Mouse (Mus musculus) intestine, postnatal 0 days (tissue): Measurements from ENCODE around the gene Abcg4. TPM values are rescaled to one million over a fixed set of nuclear protein-coding genes. Genes with fewer than 3 reads are reported as not detected.
"Not testable (repeated sequence)": the region's sequence is repeated elsewhere in the genome, so short reads cannot be mapped to it uniquely, and the experiment has no call there.

Experiments
- ATAC-seq: fragments of 200-750 bp; cut with Nextera tagmentation; 2 replicates; pipeline ENCODE4 v1.8.0; 2017; ENCODE audit warnings: mild to moderate bottlenecking, moderate TSS enrichment, moderate library complexity
- H3K27ac ChIP-seq: fragments of 300-500 bp; sonication (generic); 2 replicates; pipeline ENCODE4 v1.5.1; 2014; ENCODE audit warnings: mild to moderate bottlenecking, low read depth, low read length, moderate library complexity
- H3K27me3 ChIP-seq: fragments of 300-500 bp; sonication (generic); replicated peaks from 2 replicates; pipeline ENCODE4 v1.6.1; 2014; ENCODE audit warnings: low read length, mixed read lengths; ENCODE audit not compliant: control insufficient read depth, insufficient read depth
- H3K36me3 ChIP-seq: fragments of 300-500 bp; sonication (generic); 2 replicates; pipeline ENCODE4 v1.6.1; 2014; ENCODE audit warnings: mild to moderate bottlenecking, moderate library complexity; ENCODE audit not compliant: control insufficient read depth, insufficient read depth
- H3K4me1 ChIP-seq: fragments of 300-500 bp; sonication (generic); replicated peaks from 2 replicates; pipeline ENCODE4 v1.6.1; 2014; ENCODE audit warnings: antibody characterized with exemption, low read length, mixed read lengths; ENCODE audit not compliant: control insufficient read depth, insufficient read depth
- H3K4me2 ChIP-seq: fragments of 300-500 bp; sonication (generic); replicated peaks from 2 replicates; pipeline ENCODE4 v1.6.1; 2014; ENCODE audit warnings: low read depth, mild to moderate bottlenecking, moderate library complexity
- H3K4me3 ChIP-seq: fragments of 300-500 bp; sonication (generic); 2 replicates; pipeline ENCODE4 v1.5.1; 2014; ENCODE audit warnings: low read depth, low read length
- H3K9ac ChIP-seq: fragments of 300-500 bp; sonication (generic); 2 replicates; pipeline ENCODE4 v1.6.1; 2014; ENCODE audit warnings: mild to moderate bottlenecking, low read depth, low read length
- H3K9me3 ChIP-seq: fragments of 300-500 bp; sonication (generic); 2 replicates; pipeline ENCODE4 v1.6.1; 2016; ENCODE audit warnings: mixed run types; ENCODE audit not compliant: control insufficient read depth
- CTCF ChIP-seq: sonication (generic); IDR thresholded peaks from 2 replicates; pipeline ENCODE4 v1.5.1; 2016; ENCODE audit warnings: low read depth, mild to moderate bottlenecking, control low read depth, antibody characterized with exemption, moderate library complexity
- WGBS: fragments of 180-500 bp; shearing (Covaris S2); extraction: QIAGEN DNeasy Blood & Tissue Kit; methylation state at CpG from one replicate; pipeline ENCODE4 v1.1.7; 2014; 5-methylcytosine and 5-hydroxymethylcytosine counted together
- polyA plus RNA-seq: library from polyadenylated mRNA; unstranded; fragments of >200 nt; fragmentation: Nextera tagmentation; extraction: Ambion mirVana; gene quantifications from 2 replicates; pipeline ENCODE4 v1.2.1, GENCODE M21; 2015

Abcg4 gene
- polyA plus RNA-seq, 1 experiment from 2014 or later, result 1.1 TPM

DNA sequence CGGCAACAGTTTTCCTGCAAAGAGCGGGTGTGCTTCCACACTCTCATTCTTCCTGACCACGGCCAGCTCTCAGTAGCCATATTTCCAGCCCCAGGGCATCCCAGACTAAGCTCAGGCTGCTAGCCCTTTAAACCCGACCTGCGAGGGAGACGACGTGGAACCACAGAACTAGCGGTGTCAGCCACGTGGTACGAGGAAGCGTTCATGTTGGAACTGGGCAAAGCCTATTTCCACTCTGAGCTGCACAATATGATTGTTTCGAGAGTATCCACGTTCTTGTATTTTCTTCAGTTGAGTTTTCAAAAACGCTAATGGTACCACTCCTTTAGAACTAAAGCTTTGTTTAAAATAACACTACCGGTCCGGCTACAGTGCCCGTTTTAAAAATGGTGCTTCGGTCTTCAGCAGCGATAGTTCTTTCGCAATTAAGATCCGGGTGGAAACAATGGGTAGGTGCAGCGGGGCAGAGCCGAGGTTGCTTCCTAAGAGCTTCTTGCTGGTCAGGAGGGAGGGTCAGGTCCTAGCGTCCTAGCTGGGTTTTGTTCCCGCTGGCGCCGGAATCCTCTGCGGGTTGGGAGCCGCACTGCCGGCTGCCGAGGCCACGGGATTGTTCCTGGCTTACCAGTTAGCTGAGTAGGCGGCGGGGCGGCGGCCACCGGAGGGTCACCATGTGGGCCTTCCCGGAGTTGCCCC lies 38.1 kb upstream of the Abcg4 start:
- Histone ChIP-seq H3K9me3 (no peaks in the 10 kb centered on the region), H3K4me3 (peak overlapping the region; percentile 82), H3K36me3 (peaks cover 11% of the 10 kb centered on the region; the same call in 1 of the 2 replicates), H3K9ac (peak overlapping the region; percentile 87), H3K27ac (peak overlapping the region; percentile 91), H3K4me2 (peak overlapping the region; percentile 76), H3K27me3 (no peaks in the 10 kb centered on the region), H3K4me1 (no peaks in the 10 kb centered on the region; the same call in 1 of the 2 replicates)
- WGBS, result under 1% methylated on average over 38 of the region's 38 CpGs
- TF ChIP-seq CTCF, result peak; percentile 1; the same call in 1 of the 2 replicates
- ATAC-seq, result peak; percentile 89

DNA sequence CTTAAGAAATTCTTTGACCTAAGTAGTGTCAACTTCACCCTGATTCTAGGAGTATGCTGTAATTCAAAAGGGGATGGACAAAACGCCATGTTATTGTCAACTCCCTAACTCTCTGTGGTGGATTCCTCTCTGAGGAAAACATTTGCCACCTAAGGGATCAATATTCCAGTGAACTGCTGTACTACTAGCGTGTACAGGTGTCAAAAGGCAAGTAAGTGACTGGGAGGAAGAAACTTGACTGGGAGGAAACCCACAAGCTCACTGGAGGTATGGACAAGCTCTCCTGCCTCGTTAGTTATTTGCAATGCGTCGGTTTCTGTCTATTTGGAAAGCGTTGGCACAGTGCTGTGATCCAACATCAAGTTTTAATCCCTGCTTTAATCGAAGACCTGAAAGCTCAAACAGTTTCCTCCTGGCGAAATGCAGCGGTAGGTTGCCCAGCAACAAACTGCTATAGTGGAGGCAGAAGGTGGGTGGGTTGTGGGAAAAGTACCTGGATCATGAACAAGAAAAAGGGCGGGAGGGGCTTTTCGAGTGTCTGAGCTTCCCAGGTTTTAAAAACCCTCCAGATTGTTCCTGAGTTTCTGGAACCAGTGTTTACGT lies 37.5 kb upstream of the Abcg4 start, which contains the start of gene Dpagt1:
TSS of gene Dpagt1 (plus strand) at position 252 of the 603 bp plus-strand sequence.
- Histone ChIP-seq H3K9ac (peak within 1 kb of the TSS; percentile 87), H3K4me2 (peak within 1 kb of the TSS; percentile 76), H3K9me3 (no peaks in the 10 kb centered on the region), H3K27me3 (no peaks in the 10 kb centered on the region), H3K4me3 (peak within 1 kb of the TSS; percentile 82), H3K4me1 (no peaks in the 10 kb centered on the region; the same call in none of the 2 replicates), H3K27ac (peak within 1 kb of the TSS; percentile 91), H3K36me3 (peaks cover 6% of the 10 kb centered on the region; the same call in 1 of the 2 replicates)
- no peak for TF ChIP-seq CTCF
- 1% methylated on average over 12 of the region's 12 CpGs for WGBS
- 0 out of 2 replicates have a peak, but pooled peaks have one; percentile 15 for ATAC-seq

DNA sequence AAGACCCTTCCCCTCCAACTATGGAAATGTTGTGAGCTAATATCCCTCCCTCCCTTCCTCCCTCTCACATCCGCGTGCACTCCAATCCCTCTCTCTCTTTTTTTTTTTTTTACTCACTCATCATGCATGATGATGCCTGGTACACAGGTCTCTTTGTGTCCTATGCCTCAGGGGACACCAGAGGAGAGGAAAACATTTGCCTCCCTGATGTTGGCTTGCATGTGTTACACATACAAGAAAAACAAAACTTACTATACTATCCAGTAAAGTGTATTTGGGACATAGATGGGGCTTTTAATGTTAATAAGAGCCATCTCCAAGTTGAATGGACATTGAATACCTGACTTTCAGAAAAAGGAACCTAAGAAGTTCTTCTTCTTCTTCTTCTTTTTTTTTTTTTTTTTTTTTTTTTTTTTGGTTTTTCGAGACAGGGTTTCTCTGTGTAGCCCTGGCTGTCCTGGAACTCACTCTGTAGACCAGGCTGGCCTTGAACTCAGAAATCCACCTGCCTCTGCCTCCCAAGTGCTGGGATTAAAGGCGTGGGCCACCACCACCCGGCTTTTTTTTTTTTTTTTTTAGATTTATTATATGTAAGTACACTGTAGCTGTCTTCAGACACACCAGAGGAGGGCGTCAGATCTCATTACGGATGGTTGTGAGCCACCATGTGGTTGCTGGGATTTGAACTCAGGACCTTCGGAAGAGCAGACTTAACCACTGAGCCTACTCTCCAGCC lies 36.8 kb upstream of the Abcg4 start:
- 46% methylated on average over 6 of the region's 8 CpGs for WGBS
- H3K9ac ChIP-seq, H3K4me3 ChIP-seq, H3K36me3 ChIP-seq, H3K4me1 ChIP-seq, H3K27me3 ChIP-seq, H3K27ac ChIP-seq, H3K9me3 ChIP-seq, ATAC-seq: not testable (repeated sequence)
- TF ChIP-seq CTCF, result peak; percentile 12; the same call in 1 of the 2 replicates
- peak overlapping the region; percentile 76 for H3K4me2 ChIP-seq

DNA sequence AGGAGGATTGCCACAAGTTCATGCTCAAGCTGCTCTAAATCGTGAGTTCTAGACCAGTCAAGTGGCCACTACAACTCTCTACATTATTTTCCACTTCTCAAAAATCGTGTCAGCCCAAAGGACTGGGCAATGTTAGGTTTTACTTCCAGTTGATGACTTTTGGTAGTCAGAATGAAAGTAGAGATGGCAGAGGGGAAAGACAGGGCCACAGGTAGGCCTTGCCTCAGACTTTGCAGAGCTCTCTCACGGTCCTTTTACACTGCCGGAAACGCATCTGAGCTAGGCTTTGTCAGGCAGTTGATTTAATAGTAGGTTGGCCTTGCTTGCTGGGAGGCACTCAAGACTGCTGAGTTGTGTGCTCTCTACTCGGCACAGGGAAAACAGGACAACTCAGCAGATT lies 35.7 kb upstream of the Abcg4 start:
- Histone ChIP-seq H3K9ac (no peak overlapping the region), H3K4me3 (no peak overlapping the region), H3K36me3 (no peaks in the 10 kb centered on the region), H3K9me3 (no peaks in the 10 kb centered on the region), H3K27ac (no peak overlapping the region), H3K27me3 (no peaks in the 10 kb centered on the region), H3K4me2 (no peak overlapping the region), H3K4me1 (no peaks in the 10 kb centered on the region; the same call in none of the 2 replicates)
- WGBS, result 82% methylated on average over 6 of the region's 6 CpGs
- ATAC-seq, result no peak
- TF ChIP-seq CTCF, result no peak

DNA sequence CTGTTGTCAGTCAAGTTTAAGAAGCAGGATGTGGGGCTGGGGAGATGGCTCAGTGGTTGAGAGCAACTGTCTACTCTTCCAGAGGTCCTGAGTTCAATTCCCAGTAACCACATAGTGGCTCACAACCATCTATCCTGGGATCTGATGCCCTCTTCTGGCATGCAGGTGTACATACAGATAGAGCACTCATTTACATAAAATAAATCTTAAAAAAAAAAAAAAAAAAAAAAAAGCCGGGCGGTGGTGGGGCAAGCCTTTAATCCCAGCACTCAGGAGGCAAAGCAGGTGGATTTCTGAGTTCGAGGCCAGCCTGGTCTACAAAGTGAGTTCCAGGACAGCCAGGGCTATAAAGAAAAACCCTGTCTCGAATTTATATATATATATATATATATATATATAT lies 35.2 kb upstream of the Abcg4 start:
- H3K9me3 ChIP-seq, H3K4me1 ChIP-seq, H3K27me3 ChIP-seq, H3K36me3 ChIP-seq, ATAC-seq, H3K4me2 ChIP-seq, H3K27ac ChIP-seq, H3K9ac ChIP-seq, H3K4me3 ChIP-seq: not testable (repeated sequence)
- 62% methylated on average over 4 of the region's 4 CpGs for WGBS
- TF ChIP-seq CTCF, result peak; percentile 39

DNA sequence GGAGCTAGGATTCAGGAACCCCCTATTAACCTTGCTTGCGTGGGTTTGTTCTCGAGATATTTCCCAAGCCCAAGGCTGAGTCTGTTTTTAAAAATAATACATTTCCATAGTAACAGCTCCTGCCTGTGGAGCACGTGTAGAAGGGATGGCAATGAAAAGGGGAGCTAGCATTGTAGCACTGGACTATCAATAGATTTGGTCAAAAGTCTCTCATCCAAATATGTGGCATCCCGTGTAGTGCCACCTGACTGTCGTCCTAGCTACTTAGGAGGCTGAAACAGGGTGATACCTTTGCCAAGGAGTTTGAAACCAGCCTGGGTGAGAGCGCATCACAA lies 32.4 kb upstream of the Abcg4 start:
- Histone ChIP-seq H3K27ac (no peak overlapping the region; the same call in 1 of the 2 replicates), H3K4me3 (peak overlapping the region; percentile 96), H3K9ac (0 out of 2 replicates have a peak overlapping the region, but pooled peaks have one; percentile 17), H3K36me3 (peaks cover 13% of the 10 kb centered on the region), H3K27me3 (no peaks in the 10 kb centered on the region), H3K9me3 (no peaks in the 10 kb centered on the region), H3K4me2 (peak overlapping the region; percentile 91), H3K4me1 (peaks cover 4% of the 10 kb centered on the region; the same call in 1 of the 2 replicates)
- TF ChIP-seq CTCF, result no peak
- 15% methylated on average over 6 of the region's 6 CpGs for WGBS
- peak; percentile 6; the same call in 1 of the 2 replicates for ATAC-seq
